Mouse (Mus musculus) G1E (cell line): ENCODE results near the gene Ppp4c. TPM values are rescaled to one million over a fixed set of nuclear protein-coding genes. Genes with fewer than 3 reads are reported as not detected.

Experiments used
- ATAC-seq: 2 replicates; pipeline ENCODE4 v1.8.0; 2016; ENCODE audit warnings: mild to moderate bottlenecking; ENCODE audit not compliant: insufficient number of reproducible peaks, poor library complexity, low FRiP score, severe bottlenecking; ENCODE audit errors: extremely low read depth
- DNase-seq: peaks from one replicate; pipeline ENCODE4 v3.0.0; 2012; ENCODE audit warnings: low spot score
- H3K27me3 ChIP-seq: 2 replicates; pipeline ENCODE4 v1.6.1; 2012; ENCODE audit warnings: mild to moderate bottlenecking, low read length, inconsistent platforms; ENCODE audit not compliant: insufficient read depth
- H3K36me3 ChIP-seq: replicated peaks from 2 replicates; pipeline ENCODE3; 2012; ENCODE audit warnings: mild to moderate bottlenecking, inconsistent platforms
- H3K4me1 ChIP-seq: 2 replicates; pipeline ENCODE4 v1.6.1; 2012; ENCODE audit warnings: low read depth, low read length, inconsistent platforms, mixed read lengths; ENCODE audit not compliant: insufficient read depth
- H3K4me3 ChIP-seq: 2 replicates; pipeline ENCODE4 v1.5.1; 2012; ENCODE audit warnings: low read depth, mild to moderate bottlenecking, inconsistent platforms, low read length, moderate library complexity, mixed read lengths
- H3K9me3 ChIP-seq: replicated peaks from 2 replicates; pipeline ENCODE4 v1.6.1; 2012; ENCODE audit warnings: inconsistent platforms
- CTCF ChIP-seq: IDR thresholded peaks from 2 replicates; pipeline ENCODE4 v1.5.1; 2012; ENCODE audit warnings: low read depth, low read length, inconsistent platforms, mixed read lengths
- GATA1 ChIP-seq: IDR thresholded peaks from 2 replicates; pipeline ENCODE4 v1.6.1; 2012; ENCODE audit warnings: borderline replicate concordance, low read length, inconsistent platforms, mixed read lengths
- GATA2 ChIP-seq: IDR thresholded peaks from 2 replicates; pipeline ENCODE4 v1.6.1; 2012; ENCODE audit warnings: low read depth, low read length, inconsistent platforms, borderline replicate concordance
- POLR2AphosphoS5 ChIP-seq: IDR thresholded peaks from 2 replicates; pipeline ENCODE4 v1.6.1; 2012; ENCODE audit warnings: low read depth, low read length, inconsistent platforms; ENCODE audit not compliant: insufficient replicate concordance
- TAL1 ChIP-seq: conservative IDR thresholded peaks from 2 replicates; pipeline ENCODE4 v1.6.1; 2012; ENCODE audit warnings: low read depth, low read length, inconsistent platforms, mixed read lengths
- polyA plus RNA-seq: library from polyadenylated mRNA; stranded (reverse); fragments of >175 nt; gene quantifications from 2 replicates; pipeline ENCODE4 v1.2.3, GENCODE M21; 2012
- total RNA-seq, 2 experiments: library from RNA; stranded (forward) in 1 of 2; stranded (reverse) in 1 of 2; fragments of 200-1000 nt in 1 of 2; fragments of >200 nt in 1 of 2; fragmentation: Nextera tagmentation in 1 of 2; gene quantifications; 2 replicates each; pipeline ENCODE4 v1.2.3; 2014 to 2017

Ppp4c gene
- total and polyA plus RNA-seq, 3 experiments = 169 to 186 (median 176) TPM

DNA sequence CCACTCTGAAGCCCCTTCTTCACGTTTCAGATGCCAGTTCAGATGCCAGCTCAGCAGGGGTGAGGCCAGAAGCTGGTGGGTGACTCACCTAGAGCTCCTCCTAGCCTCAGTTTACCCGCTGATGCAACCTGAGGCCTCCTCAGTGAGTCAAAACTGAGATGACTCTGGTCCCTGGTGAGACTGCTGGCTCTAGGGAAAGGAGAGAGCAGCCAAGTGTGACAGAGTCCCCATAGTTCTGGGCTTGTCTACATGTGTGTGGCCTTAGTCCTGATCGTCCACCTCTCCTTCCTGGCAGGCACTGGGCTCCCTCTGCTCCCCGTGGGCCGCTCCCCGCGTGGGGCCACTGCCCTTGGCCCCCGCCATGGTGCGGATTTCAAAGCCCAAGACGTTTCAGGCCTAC is 14.8 kb downstream of the Ppp4c start:
- ATAC-seq = no peak
- H3K4me1 ChIP-seq = peaks cover 75% of the 10 kb centered on the region
- peaks cover 30% of the 10 kb centered on the region for H3K36me3 ChIP-seq

DNA sequence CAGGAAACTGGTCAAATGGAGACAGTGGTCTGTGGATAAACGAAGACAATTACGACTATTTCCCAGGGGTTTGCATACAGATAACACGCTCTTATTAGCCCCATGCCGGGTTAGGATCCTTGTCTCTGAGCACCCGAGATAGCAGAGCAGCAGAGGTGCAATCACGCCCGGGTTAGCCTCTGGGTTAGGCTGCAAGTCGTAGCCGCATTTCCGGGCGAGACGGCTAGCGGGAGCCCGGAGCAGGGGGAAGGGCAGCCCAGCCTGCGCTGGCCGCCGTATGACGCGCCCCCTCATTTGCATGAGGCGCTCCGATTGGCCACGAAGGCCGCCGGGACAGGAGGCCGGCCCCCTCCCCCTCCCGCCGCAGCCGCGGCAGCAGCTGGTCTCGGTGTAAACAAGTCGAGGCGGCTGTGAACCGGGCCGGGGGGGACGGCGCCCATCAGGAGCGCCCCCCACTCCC is 15.7 kb downstream of the Ppp4c start, which contains the start of gene Ypel3:
Gene Ypel3, plus strand, starts transcription at position 358 of the 460 bp plus-strand sequence.
- Histone ChIP-seq H3K27me3 (no peaks in the 10 kb centered on the region), H3K9me3 (no peaks in the 10 kb centered on the region), H3K4me1 (peaks cover 73% of the 10 kb centered on the region), H3K36me3 (peaks cover 22% of the 10 kb centered on the region), H3K4me3 (peak within 1 kb of the TSS; percentile 76)
- peak; percentile 92 for ATAC-seq
- TF ChIP-seq CTCF = no peak
- TF ChIP-seq TAL1 = no peak
- TF ChIP-seq GATA1 = no peak
- no peak for TF ChIP-seq POLR2AphosphoS5
- TF ChIP-seq GATA2 = no peak
- DNase-seq = peak; percentile 98

More for the DNA sequence above, 14.8 kb downstream of the Ppp4c start:
- H3K9me3 ChIP-seq = no peaks in the 10 kb centered on the region
- TF ChIP-seq TAL1 = no peak
- TF ChIP-seq CTCF = no peak
- no peak for TF ChIP-seq GATA2
- no peak for TF ChIP-seq GATA1
- TF ChIP-seq POLR2AphosphoS5 = no peak
- peak overlapping the region; percentile 76 for H3K4me3 ChIP-seq
- no peak for DNase-seq
- H3K27me3 ChIP-seq = no peaks in the 10 kb centered on the region

- no peaks in the 10 kb centered on the region for H3K9me3 ChIP-seq
- H3K27me3 ChIP-seq = no peaks in the 10 kb centered on the region
- H3K4me1 ChIP-seq = peaks cover 71% of the 10 kb centered on the region
- no peak for DNase-seq
- ATAC-seq = no peak
- H3K36me3 ChIP-seq = peaks cover 17% of the 10 kb centered on the region
- no peak overlapping the region for H3K4me3 ChIP-seq
- no peak for TF ChIP-seq GATA1
- no peak for TF ChIP-seq TAL1
- no peak for TF ChIP-seq CTCF
- TF ChIP-seq GATA2 = no peak
- TF ChIP-seq POLR2AphosphoS5 = no peak
Measured at GRCm38 (mm10) chr7:126775978-126776234, 16.4 kb downstream of the Ppp4c start.

- peaks cover 71% of the 10 kb centered on the region for H3K4me1 ChIP-seq
- no peak for TF ChIP-seq TAL1
- TF ChIP-seq GATA1 = no peak
- no peak for TF ChIP-seq POLR2AphosphoS5
- no peak for TF ChIP-seq CTCF
- no peak for TF ChIP-seq GATA2
- H3K9me3 ChIP-seq = no peaks in the 10 kb centered on the region
- peaks cover 17% of the 10 kb centered on the region for H3K36me3 ChIP-seq
- H3K4me3 ChIP-seq = no peak overlapping the region
- DNase-seq = no peak
- no peaks in the 10 kb centered on the region for H3K27me3 ChIP-seq
- ATAC-seq = no peak
Measured at GRCm38 (mm10) chr7:126775185-126775977, 16.9 kb downstream of the Ppp4c start.

DNA sequence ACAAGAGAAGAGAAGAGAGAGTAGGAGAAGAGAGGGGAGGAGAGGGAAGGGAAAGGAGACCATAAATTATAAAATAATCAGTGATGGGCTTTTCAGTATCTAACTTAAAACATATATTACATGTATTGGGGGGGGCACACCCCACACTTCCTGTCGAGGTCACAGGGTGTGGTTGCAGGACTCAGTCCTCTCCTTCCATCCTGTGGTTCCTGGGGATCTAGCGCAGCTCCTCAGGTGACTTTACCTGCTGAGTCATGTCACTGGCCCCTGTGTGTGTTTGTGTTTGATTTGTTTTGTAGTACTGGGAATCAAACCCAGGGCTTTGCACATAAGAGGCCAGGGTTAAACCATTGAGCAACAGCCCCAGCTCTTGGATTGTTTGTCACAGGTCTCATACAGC is 17.8 kb downstream of the Ppp4c start:
- no peak for DNase-seq
- no peak overlapping the region for H3K4me3 ChIP-seq
- H3K27me3 ChIP-seq = no peaks in the 10 kb centered on the region
- peaks cover 64% of the 10 kb centered on the region for H3K4me1 ChIP-seq
- no peak for TF ChIP-seq GATA1
- TF ChIP-seq CTCF = no peak
- no peak for TF ChIP-seq GATA2
- no peak for TF ChIP-seq POLR2AphosphoS5
- no peak for TF ChIP-seq TAL1
- ATAC-seq = no peak
- H3K9me3 ChIP-seq = no peaks in the 10 kb centered on the region
- H3K36me3 ChIP-seq = peaks cover 17% of the 10 kb centered on the region

DNA sequence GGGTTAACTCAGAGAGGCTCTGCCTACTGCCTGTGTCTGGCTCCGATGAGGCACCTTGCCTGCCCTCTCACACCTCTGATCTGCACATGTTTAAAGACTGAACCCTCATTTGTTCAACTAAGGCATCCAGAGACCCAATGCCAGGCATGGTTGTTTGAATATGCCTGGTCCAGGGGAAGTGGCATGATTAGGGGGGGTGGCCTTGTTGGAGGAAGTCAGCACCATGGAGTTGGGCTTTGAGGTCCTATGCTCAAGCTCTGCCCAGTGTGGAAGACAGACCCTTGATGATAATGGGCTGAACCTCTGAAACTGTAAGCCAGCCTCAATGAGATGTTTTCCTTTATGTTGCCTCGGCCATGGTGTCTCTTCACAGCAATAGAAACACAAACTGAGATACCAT is 18.9 kb downstream of the Ppp4c start:
- ATAC-seq (no peak), DNase-seq (no peak)
- TF ChIP-seq GATA2 (no peak), GATA1 (no peak), TAL1 (no peak), CTCF (no peak), POLR2AphosphoS5 (no peak)
- H3K9me3 ChIP-seq = no peaks in the 10 kb centered on the region
- H3K27me3 ChIP-seq = peaks cover 1% of the 10 kb centered on the region; the same call in 1 of the 2 replicates
- H3K36me3 ChIP-seq = peaks cover 9% of the 10 kb centered on the region
- no peak overlapping the region for H3K4me3 ChIP-seq
- H3K4me1 ChIP-seq = peaks cover 61% of the 10 kb centered on the region
